Mouse (Mus musculus): ENCODE data around the gene Tmem150a. TPM values are rescaled to one million over a fixed set of nuclear protein-coding genes. Genes with fewer than 3 reads are reported as not detected.

The Tmem150a gene
- polyA plus RNA-seq (2014; fragmentation: Nextera tagmentation; extraction: Ambion mirVana): 14.8 and 15.1 TPM in 2 replicates

DNA sequence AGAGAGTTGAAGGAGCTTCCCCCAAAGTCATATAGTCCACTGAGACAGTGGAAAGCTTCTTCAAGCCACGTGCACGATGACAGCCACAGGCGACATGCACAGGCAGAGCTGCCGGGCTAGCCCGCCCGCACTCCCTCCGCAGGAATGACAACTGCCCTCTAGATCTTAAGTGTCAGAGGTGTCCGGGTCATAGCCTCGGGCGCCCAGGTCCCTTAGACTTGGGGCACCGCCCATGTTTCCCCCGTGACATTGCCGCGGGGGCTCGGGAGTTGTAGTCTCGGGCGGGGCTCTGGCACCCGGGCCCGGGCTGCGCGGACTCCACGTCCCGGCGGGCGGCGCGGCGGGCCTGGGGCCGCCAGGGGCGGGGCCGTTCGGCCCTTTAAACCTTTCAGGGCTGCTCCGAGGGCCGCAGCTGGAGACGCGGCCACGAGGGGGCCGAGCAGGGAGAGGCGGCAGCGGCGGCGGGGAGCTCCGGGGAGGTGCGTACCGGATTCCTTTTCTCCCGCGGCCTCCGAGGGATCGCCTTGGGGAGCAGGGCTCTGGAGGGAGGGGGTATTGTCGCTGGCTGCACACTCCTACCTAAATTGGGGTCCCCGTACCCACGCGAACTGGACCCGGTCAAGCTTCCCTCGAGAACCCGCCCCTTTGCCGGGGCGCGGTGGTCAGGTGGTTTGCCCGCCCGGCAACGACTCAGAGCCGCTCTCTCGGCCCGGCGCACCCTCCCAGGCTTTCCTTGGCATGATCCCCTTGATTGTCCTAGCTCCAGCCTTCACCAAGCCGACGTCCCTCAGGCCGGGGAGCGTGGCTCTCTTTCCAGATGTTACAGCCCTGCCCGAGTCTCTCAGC is at the start of gene Tmem150a:
TSS of gene Tmem150a (plus strand) at position 382 of the 846 bp plus-strand sequence.
- Histone ChIP-seq H3K9me3 (replicated peaks; ENCODE audit: control insufficient read depth, low read length) (no peaks in the 10 kb centered on the region), H3K27ac (ENCODE audit: low read depth, low read length) (peak within 1 kb of the TSS; percentile 58; the same call in 1 of the 2 replicates), H3K27me3 (ENCODE audit: control insufficient read depth, insufficient read depth, low read length) (no peaks in the 10 kb centered on the region), H3K4me2 (peak within 1 kb of the TSS; percentile 94), H3K4me3 (ENCODE audit: low read depth, low read length) (peak within 1 kb of the TSS; percentile 69), H3K4me1 (ENCODE audit: control insufficient read depth, insufficient read depth, low read length) (peaks cover 31% of the 10 kb centered on the region), H3K36me3 (ENCODE audit: control insufficient read depth, insufficient read depth, low read length) (peaks cover 9% of the 10 kb centered on the region; the same call in 1 of the 2 replicates), H3K9ac (ENCODE audit: low read depth, low read length) (peak within 1 kb of the TSS; percentile 72)
- under 1% methylated on average over 71 of the region's 71 CpGs for WGBS (ENCODE audit: insufficient replicate concordance)
- peak; percentile 84 for ATAC-seq (replicated peaks; ENCODE audit: insufficient number of reproducible peaks, low FRiP score, low TSS enrichment)

DNA sequence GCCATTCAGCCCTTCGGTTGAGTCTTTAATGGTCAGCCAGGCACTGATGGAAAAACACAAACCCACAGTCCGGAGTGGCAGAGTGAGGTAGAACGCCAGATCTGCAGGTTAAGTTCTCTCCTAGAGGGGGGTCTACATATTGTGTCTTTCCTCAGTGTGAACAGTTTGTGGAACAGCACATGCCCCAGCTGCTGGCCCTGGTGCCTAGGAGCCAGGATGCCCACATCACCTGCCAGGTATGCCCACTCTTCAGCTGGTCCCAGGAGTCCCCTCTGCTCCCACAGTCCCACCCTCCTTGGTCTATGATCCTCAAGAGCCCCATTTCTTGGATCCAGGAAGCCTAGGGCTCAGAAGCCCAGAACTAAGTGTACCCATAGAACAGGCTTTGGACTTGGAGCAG is 43.0 kb upstream of the Tmem150a start:
- 83% methylated on average over 3 of the region's 3 CpGs for WGBS (ENCODE audit: insufficient replicate concordance)
- Histone ChIP-seq H3K36me3 (ENCODE audit: control insufficient read depth, insufficient read depth, low read length) (peaks cover 3% of the 10 kb centered on the region; the same call in 1 of the 2 replicates), H3K4me1 (ENCODE audit: control insufficient read depth, insufficient read depth, low read length) (peaks cover 25% of the 10 kb centered on the region), H3K27me3 (ENCODE audit: control insufficient read depth, insufficient read depth, low read length) (no peaks in the 10 kb centered on the region), H3K9ac (ENCODE audit: low read depth, low read length) (no peak overlapping the region), H3K27ac (ENCODE audit: low read depth, low read length) (no peak overlapping the region), H3K4me3 (ENCODE audit: low read depth, low read length) (no peak overlapping the region), H3K9me3 (replicated peaks; ENCODE audit: control insufficient read depth, low read length) (no peaks in the 10 kb centered on the region), H3K4me2 (no peak overlapping the region)
- no peak for ATAC-seq (replicated peaks; ENCODE audit: insufficient number of reproducible peaks, low FRiP score, low TSS enrichment)

DNA sequence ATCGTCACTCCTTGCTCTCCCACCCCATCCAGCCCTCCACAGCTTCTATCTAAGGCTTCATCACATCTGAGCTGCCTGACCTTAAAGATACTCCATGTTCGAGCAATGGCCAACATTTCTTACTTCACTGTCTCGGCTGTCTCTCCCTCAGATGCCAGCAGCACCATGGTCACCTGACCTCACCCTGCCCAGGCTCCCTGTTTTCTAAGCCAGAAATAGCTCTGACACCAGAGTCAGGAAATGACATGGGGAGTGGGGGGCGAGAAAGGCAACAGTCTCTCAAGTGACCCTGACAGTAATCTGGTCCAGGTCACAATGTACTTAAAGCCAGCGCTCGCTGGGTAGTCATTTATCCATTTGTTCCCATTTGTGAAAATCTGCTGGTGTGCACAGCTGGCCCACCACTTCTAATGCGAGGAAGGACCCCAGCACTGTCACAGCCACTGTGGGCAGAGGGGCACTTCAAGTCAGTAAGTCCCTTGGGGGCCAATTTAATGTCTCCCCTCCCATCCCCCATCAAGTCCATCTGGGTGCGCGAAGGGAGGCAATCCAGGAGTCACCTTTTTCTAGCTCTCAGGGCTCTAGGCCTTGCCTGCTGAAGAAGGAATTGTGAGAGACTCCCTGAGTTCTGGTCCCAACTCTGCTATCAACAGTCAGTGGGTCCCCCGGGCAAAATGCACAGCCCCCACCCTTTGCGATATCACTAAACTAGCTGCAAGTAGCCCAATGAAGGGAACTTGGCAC is 42.0 kb upstream of the Tmem150a start:
- Histone ChIP-seq H3K4me1 (ENCODE audit: control insufficient read depth, insufficient read depth, low read length) (peaks cover 25% of the 10 kb centered on the region), H3K4me3 (ENCODE audit: low read depth, low read length) (no peak overlapping the region), H3K4me2 (no peak overlapping the region), H3K9ac (ENCODE audit: low read depth, low read length) (no peak overlapping the region; the same call in 1 of the 2 replicates), H3K27me3 (ENCODE audit: control insufficient read depth, insufficient read depth, low read length) (no peaks in the 10 kb centered on the region), H3K9me3 (replicated peaks; ENCODE audit: control insufficient read depth, low read length) (no peaks in the 10 kb centered on the region), H3K27ac (ENCODE audit: low read depth, low read length) (peak overlapping the region; percentile 85), H3K36me3 (ENCODE audit: control insufficient read depth, insufficient read depth, low read length) (peaks cover 5% of the 10 kb centered on the region; the same call in 1 of the 2 replicates)
- 0 out of 2 replicates have a peak, but pooled peaks have one; percentile 16 for ATAC-seq (replicated peaks; ENCODE audit: insufficient number of reproducible peaks, low FRiP score, low TSS enrichment)
- 58% methylated on average over 11 of the region's 11 CpGs for WGBS (ENCODE audit: insufficient replicate concordance)

DNA sequence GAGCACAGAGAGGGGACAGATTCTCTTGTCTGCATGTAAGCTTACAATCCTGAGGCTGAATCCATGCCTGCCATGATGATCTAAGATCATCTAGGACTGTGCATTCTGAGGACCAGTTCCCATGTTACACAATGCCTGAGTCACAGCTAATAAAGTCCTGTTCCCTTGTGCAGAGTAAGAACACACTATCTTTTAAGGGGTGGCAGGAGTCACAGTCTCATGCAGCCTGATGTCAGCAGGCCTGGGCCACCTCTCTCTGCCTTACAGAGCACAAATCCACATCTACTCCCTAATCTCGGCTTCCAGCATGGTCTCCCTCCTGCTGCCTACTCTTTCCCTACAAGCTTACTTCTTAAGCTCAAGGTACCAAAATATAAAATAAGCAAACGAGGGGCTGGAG is 39.9 kb upstream of the Tmem150a start:
- Histone ChIP-seq H3K27ac (ENCODE audit: low read depth, low read length) (peak overlapping the region; percentile 30; the same call in 1 of the 2 replicates), H3K4me3 (ENCODE audit: low read depth, low read length) (no peak overlapping the region), H3K27me3 (ENCODE audit: control insufficient read depth, insufficient read depth, low read length) (no peaks in the 10 kb centered on the region), H3K9me3 (replicated peaks; ENCODE audit: control insufficient read depth, low read length) (no peaks in the 10 kb centered on the region), H3K4me2 (no peak overlapping the region), H3K36me3 (ENCODE audit: control insufficient read depth, insufficient read depth, low read length) (peaks cover 8% of the 10 kb centered on the region), H3K9ac (ENCODE audit: low read depth, low read length) (no peak overlapping the region), H3K4me1 (ENCODE audit: control insufficient read depth, insufficient read depth, low read length) (peaks cover 25% of the 10 kb centered on the region)
- WGBS (ENCODE audit: insufficient replicate concordance): 72% methylated on average over 2 of the region's 2 CpGs
- ATAC-seq (replicated peaks; ENCODE audit: insufficient number of reproducible peaks, low FRiP score, low TSS enrichment): no peak

DNA sequence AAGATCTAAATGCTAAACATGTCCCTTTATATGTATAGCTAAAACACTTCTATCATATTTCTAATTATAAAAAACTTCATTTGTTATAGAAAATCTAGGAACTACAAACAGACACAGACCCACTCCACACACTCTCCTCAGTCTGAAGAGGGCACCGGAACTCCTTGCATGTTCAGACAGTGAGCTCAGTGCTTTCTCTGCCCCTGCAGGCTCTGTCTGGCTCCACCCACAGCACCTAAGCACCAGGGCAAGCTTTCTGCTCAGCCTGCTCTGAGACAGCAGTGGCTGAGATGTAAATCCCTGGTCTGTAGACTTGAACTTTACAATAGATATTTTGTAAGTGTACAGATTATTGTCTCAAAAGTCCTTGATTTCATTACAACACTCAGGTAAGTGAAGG is 39.2 kb upstream of the Tmem150a start:
- Histone ChIP-seq H3K27me3 (ENCODE audit: control insufficient read depth, insufficient read depth, low read length) (no peaks in the 10 kb centered on the region), H3K36me3 (ENCODE audit: control insufficient read depth, insufficient read depth, low read length) (peaks cover 12% of the 10 kb centered on the region), H3K9ac (ENCODE audit: low read depth, low read length) (no peak overlapping the region), H3K4me1 (ENCODE audit: control insufficient read depth, insufficient read depth, low read length) (peaks cover 25% of the 10 kb centered on the region), H3K4me2 (no peak overlapping the region), H3K9me3 (replicated peaks; ENCODE audit: control insufficient read depth, low read length) (no peaks in the 10 kb centered on the region), H3K4me3 (ENCODE audit: low read depth, low read length) (no peak overlapping the region), H3K27ac (ENCODE audit: low read depth, low read length) (0 out of 2 replicates have a peak overlapping the region, but pooled peaks have one; percentile 16)
- WGBS (ENCODE audit: insufficient replicate concordance): 28% methylated on average over 1 of the region's 1 CpGs
- no peak for ATAC-seq (replicated peaks; ENCODE audit: insufficient number of reproducible peaks, low FRiP score, low TSS enrichment)

DNA sequence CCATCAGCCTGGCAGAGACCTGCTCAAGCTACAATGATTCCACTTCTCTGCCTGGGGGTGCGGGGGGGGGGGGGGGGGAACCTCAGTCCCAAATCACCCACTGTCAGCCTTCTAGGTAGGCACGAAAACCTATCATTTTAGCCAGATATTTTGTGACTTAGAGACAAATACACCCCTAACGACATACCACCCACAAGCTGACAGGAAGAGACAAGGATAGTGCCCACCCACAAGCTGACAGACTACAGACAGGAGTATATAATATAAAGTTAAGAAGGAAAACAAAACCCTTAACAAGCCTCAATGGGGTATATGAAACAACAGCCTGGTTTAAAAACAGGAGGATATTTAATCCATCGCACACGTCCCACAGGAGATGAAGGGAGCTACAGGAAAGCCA is 36.8 kb upstream of the Tmem150a start:
- Histone ChIP-seq H3K4me3 (ENCODE audit: low read depth, low read length) (no peak overlapping the region), H3K27me3 (ENCODE audit: control insufficient read depth, insufficient read depth, low read length) (no peaks in the 10 kb centered on the region), H3K36me3 (ENCODE audit: control insufficient read depth, insufficient read depth, low read length) (peaks cover 10% of the 10 kb centered on the region), H3K4me1 (ENCODE audit: control insufficient read depth, insufficient read depth, low read length) (peaks cover 13% of the 10 kb centered on the region), H3K4me2 (no peak overlapping the region), H3K27ac (ENCODE audit: low read depth, low read length) (no peak overlapping the region), H3K9ac (ENCODE audit: low read depth, low read length) (no peak overlapping the region), H3K9me3 (replicated peaks; ENCODE audit: control insufficient read depth, low read length) (no peaks in the 10 kb centered on the region)
- WGBS (ENCODE audit: insufficient replicate concordance): 79% methylated on average over 5 of the region's 5 CpGs
- no peak for ATAC-seq (replicated peaks; ENCODE audit: insufficient number of reproducible peaks, low FRiP score, low TSS enrichment)

DNA sequence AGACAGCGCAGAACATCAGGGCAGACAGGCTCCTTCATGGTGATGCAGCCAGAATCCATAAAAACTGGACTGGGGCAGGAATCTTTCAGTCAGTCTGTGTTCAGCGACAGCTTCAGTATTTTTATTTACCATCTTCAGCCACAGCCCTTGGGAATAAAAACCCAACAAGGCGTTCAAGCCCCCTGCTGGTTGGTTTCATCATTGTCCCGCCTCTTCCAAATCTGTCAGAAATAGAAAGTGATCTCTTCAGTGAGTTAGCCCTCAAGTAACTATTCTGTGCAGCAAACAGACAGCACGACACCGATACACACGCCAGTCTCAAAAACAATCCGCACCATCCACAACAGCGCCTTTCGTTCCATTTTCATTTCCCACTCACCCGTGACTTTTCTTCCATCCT is 36.2 kb upstream of the Tmem150a start:
- no peak overlapping the region for H3K4me2 ChIP-seq
- WGBS (ENCODE audit: insufficient replicate concordance): 73% methylated on average over 11 of the region's 11 CpGs
- H3K27ac ChIP-seq (ENCODE audit: low read depth, low read length): no peak overlapping the region

DNA sequence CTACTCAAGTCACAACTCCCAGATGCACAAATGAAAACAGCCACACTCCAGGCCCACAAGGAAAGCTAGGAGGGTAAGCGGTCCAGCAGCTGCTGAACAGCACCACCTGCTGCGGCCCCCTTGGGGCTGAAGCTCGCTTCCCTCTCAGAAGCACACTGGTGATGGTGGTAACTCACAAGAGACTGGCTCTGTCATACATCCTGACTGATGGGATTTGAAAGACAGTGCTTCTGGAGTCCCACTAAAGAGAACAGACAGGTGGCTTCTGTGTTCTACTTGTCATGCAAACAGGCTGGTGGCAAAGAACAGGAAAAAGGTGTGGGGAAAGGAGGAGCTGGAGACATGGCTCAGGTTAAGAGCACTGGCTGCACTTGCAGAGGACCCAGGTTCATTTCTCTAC is 32.3 kb upstream of the Tmem150a start:
- Histone ChIP-seq H3K9me3 (replicated peaks; ENCODE audit: control insufficient read depth, low read length) (no peaks in the 10 kb centered on the region), H3K27me3 (ENCODE audit: control insufficient read depth, insufficient read depth, low read length) (no peaks in the 10 kb centered on the region), H3K36me3 (ENCODE audit: control insufficient read depth, insufficient read depth, low read length) (peaks cover 24% of the 10 kb centered on the region), H3K27ac (ENCODE audit: low read depth, low read length) (no peak overlapping the region), H3K4me2 (no peak overlapping the region), H3K9ac (ENCODE audit: low read depth, low read length) (no peak overlapping the region), H3K4me3 (ENCODE audit: low read depth, low read length) (no peak overlapping the region), H3K4me1 (ENCODE audit: control insufficient read depth, insufficient read depth, low read length) (no peaks in the 10 kb centered on the region)
- WGBS (ENCODE audit: insufficient replicate concordance): 97% methylated on average over 3 of the region's 3 CpGs
- no peak for ATAC-seq (replicated peaks; ENCODE audit: insufficient number of reproducible peaks, low FRiP score, low TSS enrichment)

More for the DNA sequence above, 36.2 kb upstream of the Tmem150a start:
- H3K9ac ChIP-seq (ENCODE audit: low read depth, low read length): no peak overlapping the region
- H3K27me3 ChIP-seq (ENCODE audit: control insufficient read depth, insufficient read depth, low read length): no peaks in the 10 kb centered on the region
- H3K9me3 ChIP-seq (replicated peaks; ENCODE audit: control insufficient read depth, low read length): no peaks in the 10 kb centered on the region
- no peak overlapping the region for H3K4me3 ChIP-seq (ENCODE audit: low read depth, low read length)
- peaks cover 10% of the 10 kb centered on the region for H3K36me3 ChIP-seq (ENCODE audit: control insufficient read depth, insufficient read depth, low read length)
- no peak for ATAC-seq (replicated peaks; ENCODE audit: insufficient number of reproducible peaks, low FRiP score, low TSS enrichment)
- H3K4me1 ChIP-seq (ENCODE audit: control insufficient read depth, insufficient read depth, low read length): peaks cover 9% of the 10 kb centered on the region; the same call in 1 of the 2 replicates
